8 mouse cellular contexts compared by ENCODE assay signal in the genomic region with DNA sequence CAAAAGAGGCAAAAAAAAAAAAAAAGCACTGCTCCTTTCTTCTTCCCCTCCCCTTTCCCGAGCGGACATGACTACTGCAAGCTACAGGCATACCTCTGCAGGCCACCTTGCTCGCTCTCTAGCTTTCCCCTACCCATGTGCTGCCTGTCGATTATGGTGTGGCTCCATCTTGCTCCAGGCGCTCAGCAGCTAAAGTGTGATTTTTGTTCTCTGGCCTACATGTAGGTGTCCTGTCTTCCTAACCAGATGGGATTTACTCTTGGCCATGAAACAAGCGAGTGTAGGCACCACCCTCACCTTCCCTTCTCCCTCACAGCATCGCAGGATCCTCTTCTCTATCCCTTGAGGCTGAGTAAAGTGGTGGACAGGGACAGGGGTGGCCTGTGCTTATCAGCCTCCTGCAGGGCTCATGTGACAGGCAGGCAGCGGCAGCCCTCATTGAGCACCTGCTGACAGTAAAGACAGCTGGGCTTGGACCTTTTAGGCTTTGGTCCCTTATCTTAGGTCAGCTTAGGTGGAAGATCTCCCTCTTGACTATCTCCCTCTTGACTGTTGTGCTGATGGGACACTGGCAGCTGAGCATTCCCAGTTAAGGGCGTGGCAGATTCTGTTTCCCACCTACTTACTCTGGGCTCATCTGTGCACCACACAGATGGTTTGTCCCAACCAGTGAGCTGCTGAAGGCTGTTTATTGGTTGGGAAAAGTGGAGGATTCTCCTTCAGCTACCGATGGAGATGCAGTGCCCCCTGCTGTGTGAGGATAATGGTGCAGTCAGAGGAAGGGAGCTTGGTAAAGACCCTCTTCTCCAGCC. TPM values are rescaled to one million over a fixed set of nuclear protein-coding genes. Genes with fewer than 3 reads are reported as not detected.
DNase-seq lines count a peak whose midpoint lies in the region; ATAC-seq and TF ChIP-seq lines count a peak whose summit lies in the region.

No protein-coding gene starts in this region.

- H3K9ac ChIP-seq in CH12.LX (ENCODE audit: insufficient read depth, low read depth), result no peak overlapping the region
- H3K9ac ChIP-seq in embryonic facial prominence, embryonic 14.5 days (ENCODE audit: low read depth, low read length), result no peak overlapping the region
- no peak overlapping the region for H3K9ac ChIP-seq in hindbrain, embryonic 11.5 days (ENCODE audit: low read depth, low read length)
- H3K9ac ChIP-seq in midbrain, embryonic 14.5 days (replicated peaks; ENCODE audit: low read length), result no peak overlapping the region

- ATAC-seq in embryonic facial prominence, embryonic 14.5 days (ENCODE audit: low read depth), result peak; percentile 53
- no peak for ATAC-seq in hindbrain, embryonic 11.5 days (ENCODE audit: low FRiP score)
- peak; percentile 29; the same call in 1 of the 2 replicates for ATAC-seq in midbrain, embryonic 14.5 days (ENCODE audit: low FRiP score, low TSS enrichment)

- no peak overlapping the region for H3K4me2 ChIP-seq in CH12.LX (ENCODE audit: insufficient read depth, low read depth, poor library complexity, severe bottlenecking)
- no peak overlapping the region for H3K4me2 ChIP-seq in embryonic facial prominence, embryonic 14.5 days (ENCODE audit: low read depth, low read length)
- H3K4me2 ChIP-seq in hindbrain, embryonic 11.5 days (replicated peaks; ENCODE audit: low read depth, low read length), result no peak overlapping the region
- no peak overlapping the region for H3K4me2 ChIP-seq in midbrain, embryonic 14.5 days (ENCODE audit: low read length)

- peak; percentile 39 for DNase-seq in adrenal gland, postnatal 25 days
- no peak for DNase-seq in adrenal gland, adult 18-20 months (ENCODE audit: low spot score in 2 of 2)
- DNase-seq in CH12.LX (ENCODE audit: extremely low read depth), result no peak
- DNase-seq in embryonic facial prominence, embryonic 14.5 days (ENCODE audit: low spot score), result peak; percentile 61
- DNase-seq in hindbrain, embryonic 11.5 days (ENCODE audit: low spot score), result peak; percentile 68
- DNase-seq in left cerebral cortex, postnatal 10 days (ENCODE audit: extremely low spot score in 1 of 2, low spot score in 2 of 2), result peak; percentile 62 to 75
- DNase-seq in midbrain, embryonic 14.5 days, result peak; percentile 75
- no peak for DNase-seq in spleen, postnatal 10 days (ENCODE audit: low spot score in 2 of 2)

- no peaks in the 10 kb centered on the region for H3K79me2 ChIP-seq in CH12.LX (replicated peaks; ENCODE audit: control insufficient read depth, extremely low read depth, insufficient read depth, poor library complexity, severe bottlenecking)

- in situ Hi-C loops in CH12.LX (cut with MboI; ENCODE audit: low pct_ligation_motif_present, low pct_unique_long_range_greater_than_20kb, low sequenced_read_pairs), result loop anchor here (5.0 kb wide), 1 partner anchor 37 kb away; no protein-coding TSS in a partner anchor

- TF ChIP-seq POLR2A in CH12.LX (IDR thresholded peaks at IDR 0.05; ENCODE audit: low read depth, low read length), result no peak

- H3K36me3 ChIP-seq in CH12.LX (replicated peaks in 1 of 2; ENCODE audit: control insufficient read depth in 1 of 2, insufficient read depth in 1 of 2, low read length in 1 of 2), result peaks cover 89 to 98% of the 10 kb centered on the region in 2 experiments
- peaks cover 80% of the 10 kb centered on the region for H3K36me3 ChIP-seq in embryonic facial prominence, embryonic 14.5 days (ENCODE audit: control insufficient read depth, insufficient read depth, low read length)
- H3K36me3 ChIP-seq in hindbrain, embryonic 11.5 days (ENCODE audit: control insufficient read depth, insufficient read depth, low read length), result peaks cover 27% of the 10 kb centered on the region; the same call in 1 of the 2 replicates
- H3K36me3 ChIP-seq in midbrain, embryonic 14.5 days (ENCODE audit: control insufficient read depth, insufficient read depth, low read length), result peaks cover 88% of the 10 kb centered on the region

- H3K4me1 ChIP-seq in CH12.LX (ENCODE audit: control insufficient read depth in 1 of 2, insufficient read depth in 2 of 2), result peaks cover 0 to 1% of the 10 kb centered on the region in 2 experiments; a peak in 2 of 4 replicates
- no peaks in the 10 kb centered on the region for H3K4me1 ChIP-seq in embryonic facial prominence, embryonic 14.5 days (ENCODE audit: control insufficient read depth, insufficient read depth, low read length)
- H3K4me1 ChIP-seq in hindbrain, embryonic 11.5 days (replicated peaks; ENCODE audit: control insufficient read depth, insufficient read depth, low read length), result no peaks in the 10 kb centered on the region
- no peaks in the 10 kb centered on the region for H3K4me1 ChIP-seq in midbrain, embryonic 14.5 days (ENCODE audit: control insufficient read depth, insufficient read depth, low read length)

- H3K9me3 ChIP-seq in CH12.LX (replicated peaks; ENCODE audit: low read length), result no peaks in the 10 kb centered on the region
- H3K9me3 ChIP-seq in embryonic facial prominence, embryonic 14.5 days (ENCODE audit: control insufficient read depth, low read length), result no peaks in the 10 kb centered on the region
- no peaks in the 10 kb centered on the region for H3K9me3 ChIP-seq in hindbrain, embryonic 11.5 days (ENCODE audit: control insufficient read depth, low read length)
- H3K9me3 ChIP-seq in midbrain, embryonic 14.5 days (ENCODE audit: control insufficient read depth, low read length), result no peaks in the 10 kb centered on the region

- dilution Hi-C loops in CH12.LX (cut with MboI; ENCODE audit: extremely low pct_ligation_motif_present, extremely low pct_unique_long_range_greater_than_20kb, low sequenced_read_pairs), result no loop called here

- no peak for TF ChIP-seq EP300 in CH12.LX (IDR thresholded peaks at IDR 0.05; ENCODE audit: low read length)

- TF ChIP-seq CTCF in CH12.LX (conservative IDR thresholded peaks at IDR 0.05 in 1 of 2, IDR thresholded peaks at IDR 0.05 in 1 of 2; ENCODE audit: low read depth in 2 of 2, low read length in 2 of 2), result peak; percentile 43 to 63; a peak in 3 of 4 replicates

- TF ChIP-seq RAD21 in CH12.LX (IDR thresholded peaks at IDR 0.05; ENCODE audit: low read depth, low read length), result peak; percentile 52

- no peak overlapping the region for H3K27ac ChIP-seq in CH12.LX (ENCODE audit: insufficient read depth, low read depth)
- H3K27ac ChIP-seq in embryonic facial prominence, embryonic 14.5 days (replicated peaks; ENCODE audit: low read depth, low read length), result no peak overlapping the region; the same call in 1 of the 2 replicates
- no peak overlapping the region for H3K27ac ChIP-seq in hindbrain, embryonic 11.5 days (ENCODE audit: low read depth, low read length)
- H3K27ac ChIP-seq in midbrain, embryonic 14.5 days (replicated peaks; ENCODE audit: low read depth, low read length), result no peak overlapping the region

- WGBS in embryonic facial prominence, embryonic 14.5 days, result 78% methylated on average over 10 of the region's 10 CpGs
- 81% methylated on average over 10 of the region's 10 CpGs for WGBS in hindbrain, embryonic 11.5 days
- WGBS in midbrain, embryonic 14.5 days, result 84% methylated on average over 10 of the region's 10 CpGs

- H3K4me3 ChIP-seq in CH12.LX (replicated peaks in 1 of 3; ENCODE audit: low read depth in 2 of 3, low read length in 2 of 3, poor library complexity in 1 of 3), result no peak overlapping the region
- no peak overlapping the region for H3K4me3 ChIP-seq in embryonic facial prominence, embryonic 14.5 days (ENCODE audit: low read depth, low read length)
- no peak overlapping the region for H3K4me3 ChIP-seq in hindbrain, embryonic 11.5 days (ENCODE audit: low read depth, low read length)
- no peak overlapping the region for H3K4me3 ChIP-seq in midbrain, embryonic 14.5 days (replicated peaks; ENCODE audit: low read depth, low read length)

- no peaks in the 10 kb centered on the region for H3K27me3 ChIP-seq in CH12.LX (replicated peaks)
- no peaks in the 10 kb centered on the region for H3K27me3 ChIP-seq in embryonic facial prominence, embryonic 14.5 days (replicated peaks; ENCODE audit: control insufficient read depth, insufficient read depth, low read length)
- no peaks in the 10 kb centered on the region for H3K27me3 ChIP-seq in hindbrain, embryonic 11.5 days (ENCODE audit: control insufficient read depth, insufficient read depth, low read length)
- H3K27me3 ChIP-seq in midbrain, embryonic 14.5 days (ENCODE audit: control insufficient read depth, insufficient read depth, low read length), result no peaks in the 10 kb centered on the region

- intact Hi-C loops in left cerebral cortex, postnatal 10 days (cut with DNase I), result loop anchor here (5.0 kb wide), 1 partner anchor 193 kb away; no protein-coding TSS in a partner anchor

RNA-seq across cellular contexts. Expression of gene Psmc3, which starts 6.9 kb away (rescaled TPM):
- total RNA-seq in adrenal gland, postnatal 25 days (2021), result 203 and 258 TPM in 2 replicates
- total RNA-seq in adrenal gland, adult 18-20 months (2021), result 100 to 1,000 TPM; 197 to 212 TPM
- total RNA-seq in CH12.LX (2012; rRNA removed) (214 and 283 TPM in 2 replicates), CH12.LX (2014; rRNA removed) (242 and 257 TPM in 2 replicates)
- 284 and 353 TPM in 2 replicates for polyA plus RNA-seq in CH12.LX (2012; ENCODE audit: insufficient read length, low read depth)
- polyA plus RNA-seq in embryonic facial prominence, embryonic 14.5 days (2014; fragmentation: Nextera tagmentation; extraction: Ambion mirVana), result 309 and 320 TPM in 2 replicates
- polyA plus RNA-seq in hindbrain, embryonic 11.5 days (2014; fragmentation: Nextera tagmentation; extraction: Ambion mirVana), result 376 and 394 TPM in 2 replicates
- 100 to 1,000 TPM; 207 to 208 TPM for total RNA-seq in left cerebral cortex, postnatal 10 days (2021)
- polyA plus RNA-seq in midbrain, embryonic 14.5 days (2014; fragmentation: Nextera tagmentation; extraction: Ambion mirVana), result 232 and 271 TPM in 2 replicates

RNA-seq across cellular contexts. Expression of gene Slc39a13, which starts 9.5 kb away (rescaled TPM):
- 31.2 and 32.7 TPM in 2 replicates for total RNA-seq in adrenal gland, postnatal 25 days (2021)
- total RNA-seq in adrenal gland, adult 18-20 months (2021), result 10 to 100 TPM; 25.1 to 30.4 TPM
- total RNA-seq in CH12.LX (2012; rRNA removed) (7.5 and 8.4 TPM in 2 replicates), CH12.LX (2014; rRNA removed) (3.5 and 4.3 TPM in 2 replicates)
- polyA plus RNA-seq in CH12.LX (2012; ENCODE audit: insufficient read length, low read depth), result 7.2 and 8.1 TPM in 2 replicates
- polyA plus RNA-seq in embryonic facial prominence, embryonic 14.5 days (2014; fragmentation: Nextera tagmentation; extraction: Ambion mirVana), result 62.1 and 64.8 TPM in 2 replicates
- polyA plus RNA-seq in hindbrain, embryonic 11.5 days (2014; fragmentation: Nextera tagmentation; extraction: Ambion mirVana), result 16.4 and 17.9 TPM in 2 replicates
- 10 to 100 TPM; 25.7 to 27.6 TPM for total RNA-seq in left cerebral cortex, postnatal 10 days (2021)
- polyA plus RNA-seq in midbrain, embryonic 14.5 days (2014; fragmentation: Nextera tagmentation; extraction: Ambion mirVana), result 21.9 and 26.7 TPM in 2 replicates

RNA-seq across cellular contexts. Expression of gene Spi1, which starts 21.4 kb away (rescaled TPM):
- total RNA-seq in adrenal gland, postnatal 25 days (2021), result 3.0 and 3.3 TPM in 2 replicates
- 1 to 10 TPM; 5.3 to 9.9 TPM for total RNA-seq in adrenal gland, adult 18-20 months (2021)
- total RNA-seq in CH12.LX (2012; rRNA removed), result 22.7 and 24.7 TPM in 2 replicates
- 29.7 and 42.6 TPM in 2 replicates for total RNA-seq in CH12.LX (2014; rRNA removed)
- 35.2 and 45.7 TPM in 2 replicates for polyA plus RNA-seq in CH12.LX (2012; ENCODE audit: insufficient read length, low read depth)
- polyA plus RNA-seq in embryonic facial prominence, embryonic 14.5 days (2014; fragmentation: Nextera tagmentation; extraction: Ambion mirVana), result 10.2 and 10.6 TPM in 2 replicates
- polyA plus RNA-seq in hindbrain, embryonic 11.5 days (2014; fragmentation: Nextera tagmentation; extraction: Ambion mirVana), result 2.6 and 3.0 TPM in 2 replicates
- 1 to 10 TPM; 5.2 to 5.6 TPM for total RNA-seq in left cerebral cortex, postnatal 10 days (2021)
- 1.2 and 2.4 TPM in 2 replicates for polyA plus RNA-seq in midbrain, embryonic 14.5 days (2014; fragmentation: Nextera tagmentation; extraction: Ambion mirVana)

RNA-seq across cellular contexts. Expression of gene Rapsn, which starts 25.3 kb away (rescaled TPM):
- total RNA-seq in adrenal gland, postnatal 25 days (2021), result 2.1 and 2.9 TPM in 2 replicates
- total RNA-seq in adrenal gland, adult 18-20 months (2021), result 1 to 10 TPM in 1 of 2 experiments, under 1 TPM in 1; 0.93 to 1.6 TPM
- total RNA-seq in CH12.LX (2012; rRNA removed), result 0.08 TPM in 1 of 2 replicates, not detected in the other
- total RNA-seq in CH12.LX (2014; rRNA removed), result 0.15 TPM in 1 of 2 replicates, not detected in the other
- 0.40 TPM in 1 of 2 replicates, not detected in the other for polyA plus RNA-seq in CH12.LX (2012; ENCODE audit: insufficient read length, low read depth)
- polyA plus RNA-seq in embryonic facial prominence, embryonic 14.5 days (2014; fragmentation: Nextera tagmentation; extraction: Ambion mirVana), result 35.4 and 40.5 TPM in 2 replicates
- 0.60 and 1.4 TPM in 2 replicates for polyA plus RNA-seq in hindbrain, embryonic 11.5 days (2014; fragmentation: Nextera tagmentation; extraction: Ambion mirVana)
- total RNA-seq in left cerebral cortex, postnatal 10 days (2021), result under 1 TPM; 0.24 to 0.49 TPM
- 0.57 TPM in 2 replicates for polyA plus RNA-seq in midbrain, embryonic 14.5 days (2014; fragmentation: Nextera tagmentation; extraction: Ambion mirVana)

RNA-seq across cellular contexts. Expression of gene Mybpc3, which starts 57.2 kb away (rescaled TPM):
- total RNA-seq in adrenal gland, postnatal 25 days (2021), result not detected in 2 replicates
- total RNA-seq in adrenal gland, adult 18-20 months (2021), result under 1 TPM; 0.07 to 0.19 TPM
- 0.04 TPM in 2 replicates for total RNA-seq in CH12.LX (2012; rRNA removed)
- 0.07 and 0.15 TPM in 2 replicates for total RNA-seq in CH12.LX (2014; rRNA removed)
- 0.27 TPM in 2 replicates for polyA plus RNA-seq in CH12.LX (2012; ENCODE audit: insufficient read length, low read depth)
- 0.30 and 0.79 TPM in 2 replicates for polyA plus RNA-seq in embryonic facial prominence, embryonic 14.5 days (2014; fragmentation: Nextera tagmentation; extraction: Ambion mirVana)
- not detected in 2 replicates for polyA plus RNA-seq in hindbrain, embryonic 11.5 days (2014; fragmentation: Nextera tagmentation; extraction: Ambion mirVana)
- total RNA-seq in left cerebral cortex, postnatal 10 days (2021), result under 1 TPM; 0.51 to 0.61 TPM
- not detected in 2 replicates for polyA plus RNA-seq in midbrain, embryonic 14.5 days (2014; fragmentation: Nextera tagmentation; extraction: Ambion mirVana)

Comparison
In these comparisons a context has a peak if more than half of its experiments do, and no peak if none do; other contexts are left out.
1. DNase-seq: peak in adrenal gland, postnatal 25 days (single experiment), embryonic facial prominence, embryonic 14.5 days (single experiment), hindbrain, embryonic 11.5 days (single experiment), left cerebral cortex, postnatal 10 days (2 of 2) and midbrain, embryonic 14.5 days (single experiment); none in adrenal gland, adult 18-20 months (0 of 2), CH12.LX (single experiment) and spleen, postnatal 10 days (0 of 2).